Mouse (Mus musculus) adrenal gland, postnatal 14 days (tissue): Measurements from ENCODE around the gene Olfr448. TPM values are rescaled to one million over a fixed set of nuclear protein-coding genes. Genes with fewer than 3 reads are reported as not detected.

Experiments
- DNase-seq: peaks from one replicate; pipeline ENCODE4 v3.0.0; 2021; ENCODE audit warnings: mixed read lengths
- long read RNA-seq, 2 experiments: library from polyadenylated mRNA; stranded (forward); transcript quantifications; one replicate each; pipeline ENCODE4 v2.0.0; 2021
- total RNA-seq: library from RNA; stranded (reverse); gene quantifications from 2 replicates; pipeline ENCODE4 v1.2.3, GENCODE M21; 2021

Gene Olfr448
- total RNA-seq = not detected in 2 replicates
- long read RNA-seq, experiment 1 = 0 reads
- long read RNA-seq, experiment 2 = 0 reads

DNA sequence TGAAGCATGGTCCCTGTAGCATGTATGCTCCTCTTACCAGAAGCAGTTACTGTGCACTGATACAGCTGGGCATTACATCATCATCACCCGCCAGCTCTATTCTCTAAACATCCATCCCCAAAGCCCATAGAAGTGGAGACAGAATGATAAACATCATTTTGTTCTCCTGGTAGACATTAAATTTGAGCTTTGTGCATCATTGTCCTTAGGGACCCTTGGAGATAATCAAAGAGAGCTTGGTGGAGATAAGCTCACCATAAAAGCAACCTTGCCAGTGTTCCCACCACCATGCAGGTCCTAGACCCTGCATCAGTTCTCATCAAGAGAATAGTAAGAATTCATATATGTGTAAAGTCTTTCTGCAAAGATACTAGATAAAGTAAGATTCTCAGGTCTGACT is at the start of gene Olfr448:
Gene Olfr448, plus strand, starts transcription at position 301 of the 400 bp plus-strand sequence.
- DNase-seq = no peak

DNA sequence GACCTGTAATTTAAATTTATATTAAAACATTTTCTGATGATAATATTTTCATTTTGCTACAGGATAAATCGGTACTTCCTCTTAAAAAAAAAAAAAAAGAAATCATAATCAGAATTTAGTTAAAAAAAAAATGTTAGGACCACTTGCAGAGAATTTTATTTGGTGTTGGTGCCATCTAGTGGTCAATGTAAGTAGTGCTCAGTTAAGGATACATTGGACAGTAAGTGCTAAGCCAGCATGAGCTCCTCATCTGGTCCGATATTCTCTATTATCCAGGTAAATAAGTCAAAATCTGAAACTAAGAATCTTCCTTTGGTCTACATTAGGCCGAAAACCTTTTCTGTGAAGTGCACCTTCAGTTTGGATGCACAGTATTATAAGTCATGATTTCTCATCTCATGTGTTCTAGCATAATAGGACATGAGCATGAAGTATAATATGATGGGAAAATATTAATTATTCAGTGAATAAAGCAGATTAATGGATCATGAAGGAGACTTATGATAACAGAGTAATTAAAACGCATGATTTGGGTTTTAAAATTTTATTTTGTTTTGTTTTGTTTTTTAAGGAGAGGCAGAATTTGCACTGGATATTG is 29.9 kb upstream of the Olfr448 start:
- DNase-seq = peak; percentile 23

- no peak for DNase-seq
Observed at GRCm38 (mm10) chr6:42869695-42870094, 20.5 kb upstream of the Olfr448 start.

DNA sequence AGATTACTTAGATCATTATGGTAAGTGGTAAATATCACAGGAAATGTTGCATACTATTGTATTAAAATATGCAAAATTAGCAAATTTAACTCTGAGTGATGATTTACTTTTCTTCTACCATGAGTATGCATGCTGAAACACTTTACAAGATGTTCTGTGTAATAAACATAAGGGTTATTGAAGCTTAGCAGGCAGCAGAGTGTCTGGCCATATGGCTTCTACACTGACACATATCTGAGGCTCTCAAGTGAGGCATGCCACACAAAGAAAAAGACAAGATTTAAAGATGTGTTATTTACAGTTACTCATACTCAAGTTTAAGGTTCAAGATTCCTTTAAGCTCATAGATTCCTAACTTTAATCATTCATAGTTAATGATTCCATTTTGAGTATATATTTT is 13.9 kb upstream of the Olfr448 start:
- no peak for DNase-seq

DNA sequence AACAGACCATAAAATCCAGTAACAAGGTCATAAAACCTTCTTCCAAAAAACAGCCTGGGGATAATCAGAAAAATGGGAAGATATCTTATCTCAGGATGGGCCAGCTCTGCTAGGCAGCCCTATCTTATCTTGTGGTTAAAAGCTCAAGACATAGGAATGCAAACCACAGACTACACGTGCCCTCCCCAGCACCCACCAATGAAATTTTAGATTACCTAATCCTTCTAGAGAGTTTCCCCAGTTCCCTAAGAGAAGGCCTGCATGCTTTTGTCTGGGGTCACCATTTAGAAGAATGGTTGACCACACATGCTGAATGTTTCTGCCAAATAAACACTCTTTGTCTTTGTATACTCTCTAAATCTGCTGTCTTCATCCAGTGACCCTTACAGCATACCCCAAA is 10.1 kb downstream of the Olfr448 start:
- no peak for DNase-seq

GRCm38 (mm10) chr6:42908578-42908977 is 18.3 kb downstream of the Olfr448 start, which contains the start of gene Olfr447:
Gene Olfr447 (plus strand): TSS chr6:42908878.
- no peak for DNase-seq

DNA sequence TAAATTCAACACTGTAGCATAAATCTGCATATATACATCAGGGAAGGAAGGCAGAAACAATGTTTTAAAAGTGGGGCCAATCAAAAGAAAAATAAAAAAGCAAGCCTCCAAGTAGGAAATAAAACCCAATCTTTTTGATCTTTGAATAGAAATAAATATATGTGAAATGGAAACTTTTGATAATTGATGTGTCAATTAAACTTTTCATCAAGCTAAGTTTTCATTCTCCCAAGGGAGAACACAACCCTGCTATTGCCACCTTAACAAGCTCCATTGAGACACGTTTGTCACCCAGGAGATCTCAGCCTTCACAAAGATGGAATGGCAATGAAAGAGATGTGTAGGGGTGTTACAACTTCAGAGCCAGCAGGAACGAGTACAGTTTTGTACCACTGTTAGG is 30.8 kb downstream of the Olfr448 start, which contains the start of gene Olfr446:
Gene Olfr446, plus strand, starts transcription at position 301 of the 400 bp plus-strand sequence.
- DNase-seq = no peak

Other genes with a start within 250 kb of the Olfr448 start
- 9.1 and 9.6 TPM in 2 replicates for gene Tcaf2, start 245.2 kb upstream of the Olfr448 start, total RNA-seq
- 57.6 and 59.4 TPM in 2 replicates for gene Tcaf1, start 180.4 kb upstream of the Olfr448 start, total RNA-seq
- not detected in 2 replicates for gene Olfr453, start 151.1 kb upstream of the Olfr448 start, total RNA-seq
- not detected in 2 replicates for gene Olfr38, start 134.0 kb upstream of the Olfr448 start, total RNA-seq
- not detected in 2 replicates for gene Olfr452, start 105.3 kb upstream of the Olfr448 start, total RNA-seq
- not detected in 2 replicates for gene Olfr450, start 78.5 kb upstream of the Olfr448 start, total RNA-seq
- gene Olfr449, start 56.1 kb upstream of the Olfr448 start, total RNA-seq = not detected in 2 replicates
- gene Olfr447, start 18.4 kb downstream of the Olfr448 start, total RNA-seq = not detected in 2 replicates
- not detected in 2 replicates for gene Olfr446, start 30.9 kb downstream of the Olfr448 start, total RNA-seq
- gene Olfr444, start 58.6 kb downstream of the Olfr448 start, total RNA-seq = not detected in 2 replicates
- gene Olfr441, start 215.9 kb downstream of the Olfr448 start, total RNA-seq = not detected in 2 replicates